Mouse (Mus musculus): ENCODE measurements around the gene Pald1. TPM values are rescaled to one million over a fixed set of nuclear protein-coding genes. Genes with fewer than 3 reads are reported as not detected.

Pald1 gene
- polyA plus RNA-seq, 1 experiment, result 0.06 TPM

GRCm38 (mm10) chr10:61394476-61395136 is 11.3 kb upstream of the Pald1 start:
- Histone ChIP-seq H3K9me3 (ENCODE audit: control insufficient read depth, low read length) (no peaks in the 10 kb centered on the region), H3K27me3 (ENCODE audit: control insufficient read depth) (peaks cover 13% of the 10 kb centered on the region), H3K4me3 (replicated peaks) (no peak overlapping the region), H3K4me1 (ENCODE audit: control insufficient read depth) (peaks cover 3% of the 10 kb centered on the region), H3K36me3 (ENCODE audit: control insufficient read depth) (no peaks in the 10 kb centered on the region)
- TF ChIP-seq TAL1 (IDR thresholded peaks at IDR 0.05; ENCODE audit: low read length), result no peak
- TF ChIP-seq GATA1 (IDR thresholded peaks at IDR 0.05; ENCODE audit: low read length), result no peak

DNA sequence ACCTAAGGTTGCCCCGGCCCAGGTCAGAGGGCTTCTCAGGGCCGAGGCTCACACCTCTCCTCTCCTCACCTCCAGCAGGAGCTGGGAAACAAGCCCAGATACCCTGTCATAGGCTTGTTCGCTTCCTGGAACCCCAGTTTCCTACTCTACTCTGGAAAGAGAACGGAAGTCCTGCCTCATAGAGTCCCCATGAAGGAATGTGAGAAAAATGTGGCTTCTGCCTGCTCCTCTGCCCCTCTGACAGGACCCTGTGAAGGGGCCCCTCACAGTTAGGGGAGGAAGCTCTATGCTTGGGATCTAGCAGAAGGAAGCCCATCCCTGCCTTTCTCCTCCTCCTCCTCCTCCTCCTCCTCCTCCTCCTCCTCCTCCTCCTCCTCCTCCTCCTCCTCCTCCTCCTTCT is 9.3 kb upstream of the Pald1 start:
- H3K27me3 ChIP-seq (ENCODE audit: control insufficient read depth), result peaks cover 13% of the 10 kb centered on the region
- no peaks in the 10 kb centered on the region for H3K4me1 ChIP-seq (ENCODE audit: control insufficient read depth)
- H3K4me3 ChIP-seq (replicated peaks), result no peak overlapping the region
- no peaks in the 10 kb centered on the region for H3K36me3 ChIP-seq (ENCODE audit: control insufficient read depth)
- TF ChIP-seq GATA1 (IDR thresholded peaks at IDR 0.05; ENCODE audit: low read length), result no peak
- TF ChIP-seq TAL1 (IDR thresholded peaks at IDR 0.05; ENCODE audit: low read length), result no peak
- H3K9me3 ChIP-seq (ENCODE audit: control insufficient read depth, low read length), result no peaks in the 10 kb centered on the region

GRCm38 (mm10) chr10:61390148-61390547 is 6.8 kb upstream of the Pald1 start:
- H3K36me3 ChIP-seq (ENCODE audit: control insufficient read depth), result no peaks in the 10 kb centered on the region
- H3K4me3 ChIP-seq (replicated peaks), result no peak overlapping the region
- no peaks in the 10 kb centered on the region for H3K9me3 ChIP-seq (ENCODE audit: control insufficient read depth, low read length)
- no peak for TF ChIP-seq TAL1 (IDR thresholded peaks at IDR 0.05; ENCODE audit: low read length)
- no peaks in the 10 kb centered on the region for H3K4me1 ChIP-seq (ENCODE audit: control insufficient read depth)
- peaks cover 17% of the 10 kb centered on the region for H3K27me3 ChIP-seq (ENCODE audit: control insufficient read depth)

GRCm38 (mm10) chr10:61389020-61389419 is 5.7 kb upstream of the Pald1 start:
- no peaks in the 10 kb centered on the region for H3K36me3 ChIP-seq (ENCODE audit: control insufficient read depth)
- H3K9me3 ChIP-seq (ENCODE audit: control insufficient read depth, low read length), result no peaks in the 10 kb centered on the region
- no peak overlapping the region for H3K4me3 ChIP-seq (replicated peaks)
- peaks cover 24% of the 10 kb centered on the region for H3K27me3 ChIP-seq (ENCODE audit: control insufficient read depth)
- no peak for TF ChIP-seq GATA1 (IDR thresholded peaks at IDR 0.05; ENCODE audit: low read length)
- no peaks in the 10 kb centered on the region for H3K4me1 ChIP-seq (ENCODE audit: control insufficient read depth)

GRCm38 (mm10) chr10:61386284-61386683 is 3.0 kb upstream of the Pald1 start:
- H3K9me3 ChIP-seq (ENCODE audit: control insufficient read depth, low read length), result no peaks in the 10 kb centered on the region; the same call in 1 of the 2 replicates
- no peak overlapping the region for H3K4me3 ChIP-seq (replicated peaks)
- no peak for TF ChIP-seq GATA1 (IDR thresholded peaks at IDR 0.05; ENCODE audit: low read length)
- H3K36me3 ChIP-seq (ENCODE audit: control insufficient read depth), result no peaks in the 10 kb centered on the region
- peaks cover 43% of the 10 kb centered on the region for H3K27me3 ChIP-seq (ENCODE audit: control insufficient read depth)
- peaks cover 14% of the 10 kb centered on the region for H3K4me1 ChIP-seq (ENCODE audit: control insufficient read depth)

DNA sequence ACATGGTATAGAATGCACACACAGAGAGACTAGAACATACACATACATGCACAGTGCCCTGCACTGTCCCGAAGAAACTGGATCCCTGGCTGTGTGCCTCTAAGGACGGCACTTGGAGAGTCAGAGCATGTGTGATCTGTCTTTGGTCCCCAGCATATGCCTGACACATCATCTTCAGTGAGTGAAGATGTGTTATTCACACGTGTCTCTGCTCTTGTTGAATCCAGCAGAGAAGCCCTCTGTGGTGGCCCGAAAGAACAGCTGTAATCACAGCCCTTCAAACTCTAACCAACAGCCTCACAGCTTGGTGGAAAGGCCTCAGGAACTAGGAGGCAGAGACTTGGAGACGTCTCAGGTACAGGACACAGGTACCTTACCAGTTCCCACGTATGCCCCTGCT is 1.8 kb upstream of the Pald1 start:
- Histone ChIP-seq H3K4me3 (replicated peaks) (no peak overlapping the region), H3K27me3 (ENCODE audit: control insufficient read depth) (peaks cover 54% of the 10 kb centered on the region), H3K9me3 (ENCODE audit: control insufficient read depth, low read length) (no peaks in the 10 kb centered on the region; the same call in 1 of the 2 replicates), H3K4me1 (ENCODE audit: control insufficient read depth) (peaks cover 14% of the 10 kb centered on the region), H3K36me3 (ENCODE audit: control insufficient read depth) (no peaks in the 10 kb centered on the region)
- TF ChIP-seq TAL1 (IDR thresholded peaks at IDR 0.05; ENCODE audit: low read length) (no peak), GATA1 (IDR thresholded peaks at IDR 0.05; ENCODE audit: low read length) (no peak)

DNA sequence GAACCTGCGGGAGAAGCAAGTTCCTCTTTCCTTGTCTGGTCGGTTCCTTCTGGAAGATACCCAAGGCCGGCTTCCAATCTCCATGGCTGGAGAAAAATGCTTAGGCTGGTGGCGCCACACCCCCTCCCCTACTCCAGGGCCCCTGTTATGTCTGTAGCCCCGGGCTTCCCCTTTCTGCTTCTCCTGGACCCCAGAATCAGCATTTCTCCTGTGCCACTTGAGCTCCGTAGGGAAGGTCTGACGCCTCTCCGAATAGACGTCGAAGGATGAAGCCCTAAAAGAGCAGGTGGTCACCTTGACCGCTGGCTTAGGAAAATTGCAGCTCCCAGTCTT is 351 bp upstream of the Pald1 start:
- peaks cover 60% of the 10 kb centered on the region for H3K27me3 ChIP-seq (ENCODE audit: control insufficient read depth)
- no peak for TF ChIP-seq GATA1 (IDR thresholded peaks at IDR 0.05; ENCODE audit: low read length)
- no peak for TF ChIP-seq TAL1 (IDR thresholded peaks at IDR 0.05; ENCODE audit: low read length)

GRCm38 (mm10) chr10:61382281-61382731 is 1.0 kb downstream of the Pald1 start:
- Histone ChIP-seq H3K4me3 (replicated peaks) (peak overlapping the region; percentile 59), H3K9me3 (ENCODE audit: control insufficient read depth, low read length) (no peaks in the 10 kb centered on the region; the same call in 1 of the 2 replicates), H3K4me1 (ENCODE audit: control insufficient read depth) (peaks cover 14% of the 10 kb centered on the region), H3K27me3 (ENCODE audit: control insufficient read depth) (peaks cover 60% of the 10 kb centered on the region), H3K36me3 (ENCODE audit: control insufficient read depth) (no peaks in the 10 kb centered on the region)
- TF ChIP-seq TAL1 (IDR thresholded peaks at IDR 0.05; ENCODE audit: low read length), result no peak
- no peak for TF ChIP-seq GATA1 (IDR thresholded peaks at IDR 0.05; ENCODE audit: low read length)

More for the DNA sequence above, 351 bp upstream of the Pald1 start:
- peak overlapping the region; percentile 59 for H3K4me3 ChIP-seq (replicated peaks)
- H3K36me3 ChIP-seq (ENCODE audit: control insufficient read depth), result no peaks in the 10 kb centered on the region
- peaks cover 14% of the 10 kb centered on the region for H3K4me1 ChIP-seq (ENCODE audit: control insufficient read depth)
- H3K9me3 ChIP-seq (ENCODE audit: control insufficient read depth, low read length), result no peaks in the 10 kb centered on the region; the same call in 1 of the 2 replicates

GRCm38 (mm10) chr10:61381823-61382222 is 1.5 kb downstream of the Pald1 start:
- no peak overlapping the region for H3K4me3 ChIP-seq (replicated peaks)
- peaks cover 14% of the 10 kb centered on the region for H3K4me1 ChIP-seq (ENCODE audit: control insufficient read depth)
- H3K36me3 ChIP-seq (ENCODE audit: control insufficient read depth), result no peaks in the 10 kb centered on the region
- H3K9me3 ChIP-seq (ENCODE audit: control insufficient read depth, low read length), result no peaks in the 10 kb centered on the region; the same call in 1 of the 2 replicates
- no peak for TF ChIP-seq GATA1 (IDR thresholded peaks at IDR 0.05; ENCODE audit: low read length)
- no peak for TF ChIP-seq TAL1 (IDR thresholded peaks at IDR 0.05; ENCODE audit: low read length)
- peaks cover 60% of the 10 kb centered on the region for H3K27me3 ChIP-seq (ENCODE audit: control insufficient read depth)

DNA sequence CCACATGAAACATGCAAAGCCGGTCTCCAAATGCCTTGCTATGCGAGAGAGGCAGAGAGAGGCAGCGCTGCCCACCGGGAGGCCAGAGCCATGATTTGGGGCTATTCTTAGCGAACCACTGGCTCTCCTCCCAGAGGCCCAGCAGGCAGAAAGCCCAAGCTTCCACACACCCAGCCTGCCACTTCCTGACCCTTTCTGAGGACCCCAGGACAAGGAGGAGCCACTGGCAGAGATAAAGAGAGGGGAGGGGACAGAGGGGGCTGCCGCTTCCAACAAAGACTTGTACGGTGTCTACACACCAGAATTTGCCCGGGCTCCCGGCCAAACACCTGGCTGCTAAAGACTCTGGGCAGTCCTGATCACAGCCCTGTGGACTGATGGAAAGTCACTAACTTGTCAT is 3.1 kb downstream of the Pald1 start:
- peaks cover 14% of the 10 kb centered on the region for H3K4me1 ChIP-seq (ENCODE audit: control insufficient read depth)
- H3K4me3 ChIP-seq (replicated peaks), result no peak overlapping the region
- TF ChIP-seq TAL1 (IDR thresholded peaks at IDR 0.05; ENCODE audit: low read length), result no peak
- TF ChIP-seq GATA1 (IDR thresholded peaks at IDR 0.05; ENCODE audit: low read length), result no peak
- peaks cover 56% of the 10 kb centered on the region for H3K27me3 ChIP-seq (ENCODE audit: control insufficient read depth)
- no peaks in the 10 kb centered on the region; the same call in 1 of the 2 replicates for H3K9me3 ChIP-seq (ENCODE audit: control insufficient read depth, low read length)
- no peaks in the 10 kb centered on the region for H3K36me3 ChIP-seq (ENCODE audit: control insufficient read depth)
